ENCODE assay signal across 8 mouse cellular contexts in genomic region chr11:59230144-59230760, GRCm38 (mm10). TPM values are rescaled to one million over a fixed set of nuclear protein-coding genes. Genes with fewer than 3 reads are reported as not detected.
A peak's percentile ranks its signal among the peaks of the same experiment; 100 is the strongest.
DNase-seq lines count a peak whose midpoint lies in the region; ATAC-seq and TF ChIP-seq lines count a peak whose summit lies in the region.

No protein-coding gene starts in this region.

- H3K9ac ChIP-seq in heart, adult 2 months (ENCODE audit: low read depth, low read length), result no peak overlapping the region
- no peak overlapping the region for H3K9ac ChIP-seq in heart, embryonic 12.5 days
- no peak overlapping the region for H3K9ac ChIP-seq in ES-Bruce4 (ENCODE audit: low read depth, poor library complexity, severe bottlenecking)
- no peak overlapping the region for H3K9ac ChIP-seq in stomach, postnatal 0 days (ENCODE audit: low read length)

- no peak overlapping the region for H3K4me2 ChIP-seq in heart, embryonic 12.5 days
- no peak overlapping the region for H3K4me2 ChIP-seq in stomach, postnatal 0 days (replicated peaks; ENCODE audit: low read depth)

- peaks cover 4% of the 10 kb centered on the region for H3K79me2 ChIP-seq in heart, adult 2 months (replicated peaks; ENCODE audit: control insufficient read depth, insufficient read depth, low read length)

- no peak overlapping the region for H3K4me3 ChIP-seq in heart, adult 2 months
- no peak overlapping the region for H3K4me3 ChIP-seq in heart, embryonic 12.5 days
- H3K4me3 ChIP-seq in ES-Bruce4 (ENCODE audit: low read depth, low read length), result no peak overlapping the region
- H3K4me3 ChIP-seq in stomach, postnatal 0 days (ENCODE audit: low read depth, low read length), result no peak overlapping the region

- peaks cover 12% of the 10 kb centered on the region for H3K4me1 ChIP-seq in heart, adult 2 months (ENCODE audit: control insufficient read depth, insufficient read depth, low read length)
- H3K4me1 ChIP-seq in heart, embryonic 12.5 days (replicated peaks), result peaks cover 24% of the 10 kb centered on the region
- peaks cover 5% of the 10 kb centered on the region for H3K4me1 ChIP-seq in ES-Bruce4 (ENCODE audit: control insufficient read depth, insufficient read depth, low read length)
- H3K4me1 ChIP-seq in stomach, postnatal 0 days (replicated peaks; ENCODE audit: control insufficient read depth, insufficient read depth), result peaks cover 3% of the 10 kb centered on the region; the same call in 1 of the 2 replicates

- peak; percentile 87 for TF ChIP-seq CTCF in heart, adult 2 months (IDR thresholded peaks at IDR 0.05)
- peak; percentile 83 for TF ChIP-seq CTCF in ES-Bruce4 (IDR thresholded peaks at IDR 0.05; ENCODE audit: low read depth, low read length)
- TF ChIP-seq CTCF in stomach, postnatal 0 days (IDR thresholded peaks at IDR 0.05; ENCODE audit: low read depth), result peak; percentile 83

- no peak for ATAC-seq in heart, embryonic 12.5 days (ENCODE audit: insufficient number of reproducible peaks, low FRiP score)
- peak; percentile 9; the same call in 1 of the 2 replicates for ATAC-seq in granulocyte monocyte progenitor cell, adult 5-6 weeks (replicated peaks; ENCODE audit: poor library complexity, severe bottlenecking)
- peak; percentile 45; the same call in 1 of the 2 replicates for ATAC-seq in megakaryocyte-erythroid progenitor cell, adult 5-6 weeks (replicated peaks; ENCODE audit: low FRiP score, low TSS enrichment, poor library complexity, severe bottlenecking)
- no peak for ATAC-seq in stomach, postnatal 0 days (ENCODE audit: low FRiP score, low TSS enrichment)

- no peaks in the 10 kb centered on the region for H3K27me3 ChIP-seq in heart, adult 2 months (ENCODE audit: control insufficient read depth, insufficient read depth, low read length)
- 0 out of 2 replicates have a peak, but pooled peaks cover 3% of the 10 kb centered on the region for H3K27me3 ChIP-seq in heart, embryonic 12.5 days (replicated peaks)
- no peaks in the 10 kb centered on the region for H3K27me3 ChIP-seq in ES-Bruce4 (ENCODE audit: control insufficient read depth, insufficient read depth, low read length, poor library complexity, severe bottlenecking)
- H3K27me3 ChIP-seq in stomach, postnatal 0 days (ENCODE audit: control insufficient read depth, insufficient read depth, low read length), result no peaks in the 10 kb centered on the region

- TF ChIP-seq POLR2A in heart, adult 2 months (IDR thresholded peaks at IDR 0.05; ENCODE audit: insufficient read depth, low read depth, low read length), result no peak
- no peak for TF ChIP-seq POLR2A in ES-Bruce4 (IDR thresholded peaks at IDR 0.05; ENCODE audit: insufficient read depth, low read length)

- no peak overlapping the region for H3K27ac ChIP-seq in heart, adult 2 months
- H3K27ac ChIP-seq in heart, embryonic 12.5 days (ENCODE audit: poor library complexity, severe bottlenecking), result no peak overlapping the region
- no peak overlapping the region for H3K27ac ChIP-seq in ES-Bruce4 (ENCODE audit: insufficient read depth, low read length)
- H3K27ac ChIP-seq in stomach, postnatal 0 days (replicated peaks), result no peak overlapping the region

- intact Hi-C loops in heart, adult 2 months (cut with DNase I), result loop anchor here (2.0 kb wide), 1 partner anchor 67 kb away; no protein-coding TSS in a partner anchor
- intact Hi-C loops in left cerebral cortex, postnatal 25 days (cut with DNase I), result no loop called here

- DNase-seq in heart, adult 2 months, result peak; percentile 58 to 71
- peak; percentile 57 for DNase-seq in cerebellum, adult 8-10 months
- peak; percentile 51 to 65 for DNase-seq in left cerebral cortex, postnatal 25 days (ENCODE audit: low spot score in 2 of 2)
- peak; percentile 82 for DNase-seq in stomach, postnatal 0 days (ENCODE audit: low spot score)

- H3K36me3 ChIP-seq in heart, adult 2 months (ENCODE audit: control insufficient read depth, insufficient read depth, low read length), result peaks cover 13% of the 10 kb centered on the region
- H3K36me3 ChIP-seq in heart, embryonic 12.5 days, result no peaks in the 10 kb centered on the region
- no peaks in the 10 kb centered on the region for H3K36me3 ChIP-seq in ES-Bruce4 (ENCODE audit: control insufficient read depth, insufficient read depth, low read length, poor library complexity, severe bottlenecking)
- no peaks in the 10 kb centered on the region for H3K36me3 ChIP-seq in stomach, postnatal 0 days (ENCODE audit: control insufficient read depth, insufficient read depth, low read length)

- H3K9me3 ChIP-seq in heart, embryonic 12.5 days (replicated peaks), result no peaks in the 10 kb centered on the region
- no peaks in the 10 kb centered on the region for H3K9me3 ChIP-seq in ES-Bruce4 (replicated peaks; ENCODE audit: control insufficient read depth, insufficient read depth, low read length, poor library complexity, severe bottlenecking)
- no peaks in the 10 kb centered on the region for H3K9me3 ChIP-seq in stomach, postnatal 0 days (ENCODE audit: control insufficient read depth, low read length)

- TF ChIP-seq EP300 in heart, adult 2 months (IDR thresholded peaks at IDR 0.05; ENCODE audit: insufficient read depth, low read depth, low read length), result 0 out of 2 replicates have a peak, but pooled peaks have one; percentile 7
- no peak for TF ChIP-seq EP300 in ES-Bruce4 (IDR thresholded peaks at IDR 0.05; ENCODE audit: insufficient read depth, low read depth, low read length)
- TF ChIP-seq EP300 in stomach, postnatal 0 days (optimal IDR thresholded peaks at IDR 0.05), result no peak

- 13% methylated on average over 7 of the region's 7 CpGs for WGBS in heart, adult 2 months
- 16% methylated on average over 7 of the region's 7 CpGs for WGBS in heart, embryonic 12.5 days
- WGBS in stomach, postnatal 0 days, result 12% methylated on average over 7 of the region's 7 CpGs

RNA-seq across cellular contexts. Expression of gene Arf1, which starts 2.2 kb away (rescaled TPM):
- total RNA-seq in heart, adult 2 months (2021), result 100 to 1,000 TPM; 245 to 274 TPM
- 345 and 383 TPM in 2 replicates for polyA plus RNA-seq in heart, adult 2 months (2012; rRNA removed)
- 609 and 632 TPM in 2 replicates for polyA plus RNA-seq in heart, embryonic 12.5 days (2016; fragmentation: Nextera tagmentation; extraction: Ambion mirVana)
- polyA plus RNA-seq in ES-Bruce4 (2011; ENCODE audit: insufficient read depth, insufficient read length, low read depth, missing spikeins), result 375 and 376 TPM in 2 replicates
- 287 and 315 TPM in 2 replicates for total RNA-seq in granulocyte monocyte progenitor cell, adult 5-6 weeks (2014; fragmentation: Nextera tagmentation)
- 336 and 384 TPM in 2 replicates for total RNA-seq in granulocyte monocyte progenitor cell, adult 5-6 weeks (2017)
- total RNA-seq in left cerebral cortex, postnatal 25 days (2021), result 100 to 1,000 TPM; 414 to 438 TPM
- 163 and 217 TPM in 2 replicates for total RNA-seq in megakaryocyte-erythroid progenitor cell, adult 5-6 weeks (2014; fragmentation: Nextera tagmentation)
- total RNA-seq in megakaryocyte-erythroid progenitor cell, adult 5-6 weeks (2017), result 282 and 284 TPM in 2 replicates
- 536 and 549 TPM in 2 replicates for polyA plus RNA-seq in stomach, postnatal 0 days (2015; fragmentation: Nextera tagmentation; extraction: Ambion mirVana)

RNA-seq across cellular contexts. Expression of gene 2310033P09Rik, which starts 22.1 kb away (rescaled TPM):
- total RNA-seq in heart, adult 2 months (2021), result 1 to 10 TPM; 8.4 to 9.4 TPM
- 10.7 and 12.1 TPM in 2 replicates for polyA plus RNA-seq in heart, adult 2 months (2012; rRNA removed)
- polyA plus RNA-seq in heart, embryonic 12.5 days (2016; fragmentation: Nextera tagmentation; extraction: Ambion mirVana), result 23.2 and 25.0 TPM in 2 replicates
- 14.3 and 15.3 TPM in 2 replicates for polyA plus RNA-seq in ES-Bruce4 (2011; ENCODE audit: insufficient read depth, insufficient read length, low read depth, missing spikeins)
- total RNA-seq in granulocyte monocyte progenitor cell, adult 5-6 weeks (2014; fragmentation: Nextera tagmentation), result 21.2 and 21.9 TPM in 2 replicates
- total RNA-seq in granulocyte monocyte progenitor cell, adult 5-6 weeks (2017), result 11.4 and 14.0 TPM in 2 replicates
- 10 to 100 TPM; 20.6 to 21.3 TPM for total RNA-seq in left cerebral cortex, postnatal 25 days (2021)
- total RNA-seq in megakaryocyte-erythroid progenitor cell, adult 5-6 weeks (2014; fragmentation: Nextera tagmentation), result 16.6 and 36.0 TPM in 2 replicates
- total RNA-seq in megakaryocyte-erythroid progenitor cell, adult 5-6 weeks (2017), result 15.4 and 17.6 TPM in 2 replicates
- polyA plus RNA-seq in stomach, postnatal 0 days (2015; fragmentation: Nextera tagmentation; extraction: Ambion mirVana), result 21.3 and 21.5 TPM in 2 replicates

RNA-seq across cellular contexts. Expression of gene Mrpl55, which starts 28.0 kb away (rescaled TPM):
- 100 to 1,000 TPM; 113 to 117 TPM for total RNA-seq in heart, adult 2 months (2021)
- polyA plus RNA-seq in heart, adult 2 months (2012; rRNA removed), result 78.1 and 110 TPM in 2 replicates
- polyA plus RNA-seq in heart, embryonic 12.5 days (2016; fragmentation: Nextera tagmentation; extraction: Ambion mirVana), result 87.6 and 94.3 TPM in 2 replicates
- 41.7 and 48.2 TPM in 2 replicates for polyA plus RNA-seq in ES-Bruce4 (2011; ENCODE audit: insufficient read depth, insufficient read length, low read depth, missing spikeins)
- total RNA-seq in granulocyte monocyte progenitor cell, adult 5-6 weeks (2014; fragmentation: Nextera tagmentation), result 22.7 and 45.8 TPM in 2 replicates
- 59.9 and 82.1 TPM in 2 replicates for total RNA-seq in granulocyte monocyte progenitor cell, adult 5-6 weeks (2017)
- total RNA-seq in left cerebral cortex, postnatal 25 days (2021), result 10 to 100 TPM; 35.4 to 38.6 TPM
- 49.2 and 76.8 TPM in 2 replicates for total RNA-seq in megakaryocyte-erythroid progenitor cell, adult 5-6 weeks (2014; fragmentation: Nextera tagmentation)
- total RNA-seq in megakaryocyte-erythroid progenitor cell, adult 5-6 weeks (2017), result 57.4 and 106 TPM in 2 replicates
- 90.3 and 90.9 TPM in 2 replicates for polyA plus RNA-seq in stomach, postnatal 0 days (2015; fragmentation: Nextera tagmentation; extraction: Ambion mirVana)

RNA-seq across cellular contexts. Expression of gene Guk1, which starts 38.2 kb away (rescaled TPM):
- total RNA-seq in heart, adult 2 months (2021), result 100 to 1,000 TPM in 1 of 2 experiments, 10 to 100 TPM in 1; 97.5 to 113 TPM
- 120 and 127 TPM in 2 replicates for polyA plus RNA-seq in heart, adult 2 months (2012; rRNA removed)
- 101 TPM in 2 replicates for polyA plus RNA-seq in heart, embryonic 12.5 days (2016; fragmentation: Nextera tagmentation; extraction: Ambion mirVana)
- polyA plus RNA-seq in ES-Bruce4 (2011; ENCODE audit: insufficient read depth, insufficient read length, low read depth, missing spikeins), result 54.0 and 54.9 TPM in 2 replicates
- 41.9 and 58.1 TPM in 2 replicates for total RNA-seq in granulocyte monocyte progenitor cell, adult 5-6 weeks (2014; fragmentation: Nextera tagmentation)
- 33.2 and 35.9 TPM in 2 replicates for total RNA-seq in granulocyte monocyte progenitor cell, adult 5-6 weeks (2017)
- 100 to 1,000 TPM; 124 to 134 TPM for total RNA-seq in left cerebral cortex, postnatal 25 days (2021)
- 72.9 and 91.5 TPM in 2 replicates for total RNA-seq in megakaryocyte-erythroid progenitor cell, adult 5-6 weeks (2014; fragmentation: Nextera tagmentation)
- total RNA-seq in megakaryocyte-erythroid progenitor cell, adult 5-6 weeks (2017), result 52.0 and 72.3 TPM in 2 replicates
- 176 and 182 TPM in 2 replicates for polyA plus RNA-seq in stomach, postnatal 0 days (2015; fragmentation: Nextera tagmentation; extraction: Ambion mirVana)

RNA-seq across cellular contexts. Expression of gene Gjc2, which starts 47.2 kb away (rescaled TPM):
- total RNA-seq in heart, adult 2 months (2021), result under 1 TPM; 0.45 to 0.57 TPM
- polyA plus RNA-seq in heart, adult 2 months (2012; rRNA removed), result 0.72 and 0.73 TPM in 2 replicates
- polyA plus RNA-seq in heart, embryonic 12.5 days (2016; fragmentation: Nextera tagmentation; extraction: Ambion mirVana), result 0.13 and 0.31 TPM in 2 replicates
- polyA plus RNA-seq in ES-Bruce4 (2011; ENCODE audit: insufficient read depth, insufficient read length, low read depth, missing spikeins), result not detected in 2 replicates
- not detected in 2 replicates for total RNA-seq in granulocyte monocyte progenitor cell, adult 5-6 weeks (2014; fragmentation: Nextera tagmentation)
- total RNA-seq in granulocyte monocyte progenitor cell, adult 5-6 weeks (2017), result not detected in 2 replicates
- total RNA-seq in left cerebral cortex, postnatal 25 days (2021), result 10 to 100 TPM in 1 of 2 experiments, 1 to 10 TPM in 1; 9.8 to 12.2 TPM
- total RNA-seq in megakaryocyte-erythroid progenitor cell, adult 5-6 weeks (2014; fragmentation: Nextera tagmentation), result 0.55 TPM in 1 of 2 replicates, not detected in the other
- not detected in 2 replicates for total RNA-seq in megakaryocyte-erythroid progenitor cell, adult 5-6 weeks (2017)
- polyA plus RNA-seq in stomach, postnatal 0 days (2015; fragmentation: Nextera tagmentation; extraction: Ambion mirVana), result 2.1 and 2.4 TPM in 2 replicates

Comparison
In these comparisons a context has a peak if more than half of its experiments do, and no peak if none do; other contexts are left out.
1. ATAC-seq: peak in granulocyte monocyte progenitor cell, adult 5-6 weeks (single experiment) and megakaryocyte-erythroid progenitor cell, adult 5-6 weeks (single experiment); none in heart, embryonic 12.5 days (single experiment) and stomach, postnatal 0 days (single experiment).
2. Peak in every context shown above with its lines, with median percentiles within 50 percentile points of each other: DNase-seq and CTCF ChIP-seq.